Mouse (Mus musculus) lung, postnatal 0 days (tissue): ENCODE results near the gene Entpd1. TPM values are rescaled to one million over a fixed set of nuclear protein-coding genes. Genes with fewer than 3 reads are reported as not detected.

Experiments
- ATAC-seq: fragments of 200-750 bp; cut with Nextera tagmentation; 2 replicates; pipeline ENCODE4 v1.8.0; 2017; ENCODE audit warnings: moderate library complexity
- DNase-seq: peaks from one replicate; pipeline ENCODE4 v3.0.0-alpha.2; 2016; ENCODE audit warnings: low spot score
- H3K27ac ChIP-seq: fragments of 300-500 bp; sonication (generic); 2 replicates; pipeline ENCODE4 v1.5.1; 2014; ENCODE audit warnings: antibody characterized with exemption, mild to moderate bottlenecking, low read length, mixed read lengths
- H3K27me3 ChIP-seq: fragments of 300-500 bp; sonication (generic); replicated peaks from 2 replicates; pipeline ENCODE4 v1.6.1; 2014; ENCODE audit warnings: low read length, mixed read lengths; ENCODE audit not compliant: insufficient read depth
- H3K36me3 ChIP-seq: fragments of 300-500 bp; sonication (generic); 2 replicates; pipeline ENCODE4 v1.6.1; 2014; ENCODE audit warnings: low read length, mixed read lengths; ENCODE audit not compliant: insufficient read depth
- H3K4me1 ChIP-seq: fragments of 300-500 bp; sonication (generic); 2 replicates; pipeline ENCODE4 v1.6.1; 2014; ENCODE audit warnings: antibody characterized with exemption, low read depth, low read length, mixed read lengths; ENCODE audit not compliant: insufficient read depth
- H3K4me2 ChIP-seq: fragments of 300-500 bp; sonication (generic); replicated peaks from 2 replicates; pipeline ENCODE4 v1.6.1; 2014; ENCODE audit warnings: low read depth, mild to moderate bottlenecking, low read length, moderate library complexity, mixed read lengths
- H3K4me3 ChIP-seq: fragments of 300-500 bp; sonication (generic); 2 replicates; pipeline ENCODE4 v1.5.1; 2014; ENCODE audit warnings: low read depth, low read length
- H3K9ac ChIP-seq: fragments of 300-500 bp; sonication (generic); replicated peaks from 2 replicates; pipeline ENCODE4 v1.6.1; 2014; ENCODE audit warnings: low read depth, mild to moderate bottlenecking
- H3K9me3 ChIP-seq: fragments of 300-500 bp; sonication (generic); 2 replicates; pipeline ENCODE4 v1.6.1; 2016; ENCODE audit warnings: low read length, mixed read lengths
- CTCF ChIP-seq: IDR thresholded peaks from 2 replicates; pipeline ENCODE4 v1.5.1; 2016; ENCODE audit warnings: antibody characterized with exemption, mild to moderate bottlenecking
- EP300 ChIP-seq: IDR thresholded peaks from 2 replicates; pipeline ENCODE4 v1.6.1; 2016; ENCODE audit warnings: antibody characterized with exemption, mild to moderate bottlenecking, control low read depth
- WGBS: fragments of 180-500 bp; shearing (Covaris S2); extraction: QIAGEN DNeasy Blood & Tissue Kit; methylation state at CpG from one replicate; pipeline ENCODE4 v1.1.7; 2014; 5-methylcytosine and 5-hydroxymethylcytosine counted together
- polyA plus RNA-seq: library from polyadenylated mRNA; unstranded; fragments of >200 nt; fragmentation: Nextera tagmentation; extraction: Ambion mirVana; gene quantifications from 2 replicates; pipeline ENCODE4 v1.2.1, GENCODE M21; 2015

Entpd1 gene
- polyA plus RNA-seq, 1 experiment from 2014 or later = 32.2 TPM

DNA sequence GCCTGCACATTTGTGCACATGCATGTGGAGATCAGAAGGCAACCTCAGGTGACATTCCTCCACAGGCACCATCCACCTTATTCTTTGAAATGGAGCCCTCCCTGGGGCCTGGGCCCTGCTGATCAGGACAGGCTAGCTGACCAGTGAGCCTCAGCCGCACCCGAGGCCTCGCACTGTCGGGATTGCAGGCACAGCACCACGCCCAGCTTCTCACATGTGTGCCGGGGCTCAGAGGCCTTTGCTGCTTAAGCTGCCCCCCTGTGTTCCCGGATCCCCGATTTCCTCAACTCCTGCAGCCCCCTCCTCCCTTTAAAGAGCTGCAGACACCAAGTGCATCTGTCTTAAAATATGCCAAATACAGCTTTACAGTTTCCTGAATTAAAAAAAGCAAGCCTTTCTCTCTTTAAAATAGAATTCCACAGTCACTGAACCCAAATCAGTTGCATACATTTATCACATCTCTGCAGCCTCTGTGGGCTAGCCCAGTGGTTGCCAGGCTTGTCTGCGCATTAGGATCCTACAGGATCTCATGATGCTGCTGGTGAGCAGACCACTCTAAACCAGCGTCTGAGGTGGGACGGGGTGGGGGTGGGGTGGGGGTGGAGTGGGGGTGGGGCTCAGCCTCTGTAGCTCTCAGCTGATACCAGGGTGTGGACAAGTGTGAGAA is 107.4 kb downstream of the Entpd1 start:
- Histone ChIP-seq H3K9ac (no peak overlapping the region), H3K9me3 (no peaks in the 10 kb centered on the region), H3K36me3 (no peaks in the 10 kb centered on the region), H3K4me1 (no peaks in the 10 kb centered on the region), H3K4me3 (no peak overlapping the region), H3K27ac (no peak overlapping the region), H3K27me3 (no peaks in the 10 kb centered on the region), H3K4me2 (no peak overlapping the region)
- TF ChIP-seq CTCF = no peak
- TF ChIP-seq EP300 = no peak
- ATAC-seq (no peak), DNase-seq (no peak)
- WGBS = 41% methylated on average over 11 of the region's 11 CpGs

GRCm38 (mm10) chr19:40720381-40720780 is 108.2 kb downstream of the Entpd1 start:
- 52% methylated on average over 12 of the region's 12 CpGs for WGBS
- H3K9ac ChIP-seq = no peak overlapping the region
- H3K36me3 ChIP-seq = no peaks in the 10 kb centered on the region
- ATAC-seq (0 out of 2 replicates have a peak, but pooled peaks have one; percentile 25), DNase-seq (no peak)
- TF ChIP-seq CTCF (no peak), EP300 (no peak)
- no peak overlapping the region for H3K4me2 ChIP-seq
- H3K9me3 ChIP-seq = no peaks in the 10 kb centered on the region
- H3K27ac ChIP-seq = no peak overlapping the region
- H3K4me1 ChIP-seq = no peaks in the 10 kb centered on the region
- H3K27me3 ChIP-seq = no peaks in the 10 kb centered on the region
- H3K4me3 ChIP-seq = no peak overlapping the region

GRCm38 (mm10) chr19:40722137-40723038 is 110.2 kb downstream of the Entpd1 start:
- Histone ChIP-seq H3K36me3 (no peaks in the 10 kb centered on the region), H3K4me2 (no peak overlapping the region), H3K27me3 (no peaks in the 10 kb centered on the region), H3K4me3 (no peak overlapping the region), H3K9ac (no peak overlapping the region), H3K4me1 (peaks cover 5% of the 10 kb centered on the region; the same call in 1 of the 2 replicates), H3K9me3 (no peaks in the 10 kb centered on the region), H3K27ac (no peak overlapping the region)
- ATAC-seq (0 out of 2 replicates have a peak, but pooled peaks have one; percentile 36), DNase-seq (peak; percentile 82)
- TF ChIP-seq EP300 (no peak; the same call in 1 of the 2 replicates), CTCF (peak; percentile 86)
- 51% methylated on average over 11 of the region's 11 CpGs for WGBS

GRCm38 (mm10) chr19:40723516-40723915 is 111.3 kb downstream of the Entpd1 start:
- DNase-seq = no peak
- H3K4me2 ChIP-seq = no peak overlapping the region
- H3K4me3 ChIP-seq = no peak overlapping the region
- H3K9me3 ChIP-seq = no peaks in the 10 kb centered on the region
- TF ChIP-seq CTCF = no peak
- TF ChIP-seq EP300 = no peak
- ATAC-seq = no peak
- H3K27ac ChIP-seq = no peak overlapping the region
- H3K9ac ChIP-seq = no peak overlapping the region
- H3K4me1 ChIP-seq = peaks cover 5% of the 10 kb centered on the region; the same call in 1 of the 2 replicates
- no peaks in the 10 kb centered on the region for H3K27me3 ChIP-seq
- WGBS = 44% methylated on average over 10 of the region's 10 CpGs
- no peaks in the 10 kb centered on the region for H3K36me3 ChIP-seq

GRCm38 (mm10) chr19:40726148-40726547 is 114.0 kb downstream of the Entpd1 start:
- H3K4me3 ChIP-seq = no peak overlapping the region
- TF ChIP-seq CTCF (peak; percentile 45), EP300 (no peak)
- ATAC-seq (peak; percentile 77), DNase-seq (peak; percentile 52)
- no peaks in the 10 kb centered on the region for H3K9me3 ChIP-seq
- no peak overlapping the region for H3K4me2 ChIP-seq
- no peaks in the 10 kb centered on the region for H3K27me3 ChIP-seq
- H3K4me1 ChIP-seq = peaks cover 5% of the 10 kb centered on the region; the same call in 1 of the 2 replicates
- no peak overlapping the region for H3K27ac ChIP-seq
- no peak overlapping the region for H3K9ac ChIP-seq
- no peaks in the 10 kb centered on the region for H3K36me3 ChIP-seq
- WGBS = 38% methylated on average over 4 of the region's 4 CpGs

DNA sequence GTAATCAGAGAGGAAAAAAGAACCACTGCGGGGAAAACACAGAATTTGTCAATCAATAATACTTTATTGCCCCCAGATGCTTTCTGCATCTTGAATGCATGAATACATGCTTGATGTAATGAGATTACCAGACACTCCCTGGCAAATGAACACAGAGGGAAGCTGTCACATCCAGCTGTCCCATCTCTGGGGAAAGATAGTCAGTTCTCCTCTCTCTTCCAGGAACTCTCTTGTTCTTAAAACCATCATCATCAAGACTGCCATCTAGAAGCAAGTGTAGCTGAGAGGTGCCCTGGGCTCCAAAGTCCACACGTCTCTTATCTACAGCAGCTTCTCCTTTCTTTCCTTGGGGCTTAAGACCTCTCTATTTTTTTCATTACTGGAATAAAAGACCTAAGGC is 114.4 kb downstream of the Entpd1 start:
- H3K36me3 ChIP-seq = no peaks in the 10 kb centered on the region
- H3K4me1 ChIP-seq = peaks cover 5% of the 10 kb centered on the region; the same call in 1 of the 2 replicates
- H3K27ac ChIP-seq = no peak overlapping the region
- H3K9me3 ChIP-seq = no peaks in the 10 kb centered on the region
- 45% methylated on average over 2 of the region's 2 CpGs for WGBS
- DNase-seq = peak; percentile 51
- no peak overlapping the region for H3K4me3 ChIP-seq
- no peak overlapping the region for H3K9ac ChIP-seq
- peak; percentile 37 for ATAC-seq
- H3K4me2 ChIP-seq = no peak overlapping the region
- no peaks in the 10 kb centered on the region for H3K27me3 ChIP-seq
- TF ChIP-seq CTCF = no peak
- TF ChIP-seq EP300 = no peak
